Mouse (Mus musculus) mature B cell (primary cell): ENCODE results near the gene Sgms1.

ENCODE experiments used
- in situ Hi-C: fragments of 300-500 bp; cut with MboI; formaldehyde crosslinking; loops from 2 replicates; pipeline ENCODE4 v1.14.3; 2019

Gene Sgms1

GRCm38 (mm10) chr19:32179514-32179913, 210.0 kb downstream of the Sgms1 start:
- in situ Hi-C loops = no loop called here

GRCm38 (mm10) chr19:32178161-32178560, 211.4 kb downstream of the Sgms1 start:
- in situ Hi-C loops = no loop called here

- in situ Hi-C loops = no loop called here
These were observed 213.1 kb downstream of the Sgms1 start for GRCm38 (mm10) chr19:32176458-32176857.

GRCm38 (mm10) chr19:32175991-32176390, 213.5 kb downstream of the Sgms1 start:
- in situ Hi-C loops = no loop called here

- in situ Hi-C loops = no loop called here
These were observed 214.5 kb downstream of the Sgms1 start for GRCm38 (mm10) chr19:32175013-32175412.

GRCm38 (mm10) chr19:32174561-32174960, 215.0 kb downstream of the Sgms1 start:
- in situ Hi-C loops = no loop called here

GRCm38 (mm10) chr19:32173522-32174184, 215.9 kb downstream of the Sgms1 start:
- in situ Hi-C loops = no loop called here

- in situ Hi-C loops = no loop called here
These were observed 217.0 kb downstream of the Sgms1 start for GRCm38 (mm10) chr19:32172511-32172981.

- in situ Hi-C loops = no loop called here
These were observed 217.5 kb downstream of the Sgms1 start for GRCm38 (mm10) chr19:32171981-32172380.

- in situ Hi-C loops = no loop called here
These were observed 219.6 kb downstream of the Sgms1 start for GRCm38 (mm10) chr19:32169634-32170540.

- in situ Hi-C loops = no loop called here
These were observed 221.5 kb downstream of the Sgms1 start for GRCm38 (mm10) chr19:32168031-32168430.

GRCm38 (mm10) chr19:32166823-32167605, 222.5 kb downstream of the Sgms1 start:
- in situ Hi-C loops = no loop called here

- in situ Hi-C loops = no loop called here
These were observed 223.8 kb downstream of the Sgms1 start for GRCm38 (mm10) chr19:32165711-32166110.

GRCm38 (mm10) chr19:32164128-32164527, 225.4 kb downstream of the Sgms1 start:
- in situ Hi-C loops = no loop called here

- in situ Hi-C loops = no loop called here
These were observed 229.6 kb downstream of the Sgms1 start for GRCm38 (mm10) chr19:32159944-32160343.

- in situ Hi-C loops = no loop called here
These were observed 230.3 kb downstream of the Sgms1 start for GRCm38 (mm10) chr19:32159168-32159567.

- in situ Hi-C loops = no loop called here
These were observed 232.5 kb downstream of the Sgms1 start for GRCm38 (mm10) chr19:32157045-32157444.

- in situ Hi-C loops = no loop called here
These were observed 237.0 kb downstream of the Sgms1 start for GRCm38 (mm10) chr19:32152529-32152928.

GRCm38 (mm10) chr19:32148710-32149109, 240.8 kb downstream of the Sgms1 start:
- in situ Hi-C loops = no loop called here

GRCm38 (mm10) chr19:32142383-32142782, 247.1 kb downstream of the Sgms1 start:
- in situ Hi-C loops = no loop called here

GRCm38 (mm10) chr19:32138361-32139088, 251.0 kb downstream of the Sgms1 start:
- in situ Hi-C loops = no loop called here
